Mouse (Mus musculus) erythroblast, embryonic 14.5 days (primary cell): ENCODE data around the gene Mgat2. TPM values are rescaled to one million over a fixed set of nuclear protein-coding genes. Genes with fewer than 3 reads are reported as not detected.
"Not testable (repeated sequence)": the region's sequence is repeated elsewhere in the genome, so short reads cannot be mapped to it uniquely, and the experiment has no call there.

ENCODE experiments used
- H3K27me3 ChIP-seq: 2 replicates; pipeline ENCODE4 v1.6.1; 2012; ENCODE audit warnings: inconsistent platforms; ENCODE audit not compliant: control insufficient read depth
- H3K36me3 ChIP-seq: 2 replicates; pipeline ENCODE4 v1.6.1; 2012; ENCODE audit warnings: mild to moderate bottlenecking, inconsistent platforms; ENCODE audit not compliant: control insufficient read depth
- H3K4me1 ChIP-seq: 2 replicates; pipeline ENCODE4 v1.6.1; 2012; ENCODE audit warnings: inconsistent platforms; ENCODE audit not compliant: control insufficient read depth
- H3K4me3 ChIP-seq: replicated peaks from 2 replicates; pipeline ENCODE3; 2012; ENCODE audit warnings: moderate library complexity, mild to moderate bottlenecking, inconsistent platforms
- H3K9me3 ChIP-seq: 2 replicates; pipeline ENCODE4 v1.6.1; 2012; ENCODE audit warnings: low read length, inconsistent platforms, mixed read lengths; ENCODE audit not compliant: control insufficient read depth
- GATA1 ChIP-seq: IDR thresholded peaks from 2 replicates; pipeline ENCODE4 v1.6.1; 2012; ENCODE audit warnings: low read length, inconsistent platforms, mixed read lengths
- TAL1 ChIP-seq: IDR thresholded peaks from 3 replicates; pipeline ENCODE4 v1.6.1; 2012; ENCODE audit warnings: low read length, inconsistent platforms, mixed read lengths
- polyA plus RNA-seq: library from polyadenylated mRNA; stranded (reverse); fragments of >175 nt; gene quantifications from 2 replicates; pipeline ENCODE4 v1.2.3, GENCODE M21; 2012

Mgat2 gene
- 0.73 and 0.90 TPM in 2 replicates for polyA plus RNA-seq

DNA sequence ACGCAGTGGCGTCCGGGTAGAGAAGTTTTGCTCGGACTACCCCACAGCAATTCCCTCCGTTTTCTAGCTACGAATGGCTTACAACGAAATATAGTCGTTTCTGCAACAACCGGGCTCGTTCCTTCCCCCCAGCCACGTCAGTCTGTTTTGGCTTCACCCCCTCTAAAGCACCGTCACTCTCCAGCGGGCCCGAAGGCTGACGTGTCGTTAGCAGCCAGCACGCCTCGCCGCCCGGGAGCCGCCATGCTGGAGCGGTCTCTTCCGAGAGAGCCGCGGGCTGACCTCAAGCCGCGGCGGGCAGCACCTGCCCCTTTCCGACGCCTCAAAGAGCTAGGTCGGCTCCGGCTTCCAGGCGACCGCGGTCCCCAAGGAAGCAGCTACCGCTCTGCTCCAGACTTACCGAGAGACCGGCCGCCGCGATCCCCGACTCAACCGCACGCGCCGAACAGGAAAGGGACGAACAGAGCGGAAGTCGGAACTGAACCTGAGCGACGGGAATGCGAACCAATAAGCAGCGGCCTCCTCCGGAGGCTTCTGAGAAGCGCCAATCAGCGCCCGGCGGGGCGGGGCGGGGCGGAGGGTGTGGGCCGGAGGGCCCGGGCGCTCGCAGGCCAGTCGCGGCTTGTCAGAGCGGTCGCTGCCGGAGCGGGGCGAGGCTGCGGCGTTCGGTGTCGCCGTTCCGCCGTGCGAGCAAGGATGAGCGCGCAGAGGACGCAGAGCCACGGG is at the start of gene Mgat2, which contains the start of gene Rpl36al:
Mgat2 (plus strand) TSS at position 575 of the 726 bp plus-strand sequence.
Rpl36al (minus strand) TSS at position 501 of the 726 bp plus-strand sequence.
- Histone ChIP-seq H3K4me3 (peak within 1 kb of the TSS; percentile 97), H3K36me3 (peaks cover 56% of the 10 kb centered on the region), H3K4me1 (peaks cover 43% of the 10 kb centered on the region), H3K27me3 (no peaks in the 10 kb centered on the region), H3K9me3 (no peaks in the 10 kb centered on the region)
- TF ChIP-seq TAL1 (no peak), GATA1 (no peak)

DNA sequence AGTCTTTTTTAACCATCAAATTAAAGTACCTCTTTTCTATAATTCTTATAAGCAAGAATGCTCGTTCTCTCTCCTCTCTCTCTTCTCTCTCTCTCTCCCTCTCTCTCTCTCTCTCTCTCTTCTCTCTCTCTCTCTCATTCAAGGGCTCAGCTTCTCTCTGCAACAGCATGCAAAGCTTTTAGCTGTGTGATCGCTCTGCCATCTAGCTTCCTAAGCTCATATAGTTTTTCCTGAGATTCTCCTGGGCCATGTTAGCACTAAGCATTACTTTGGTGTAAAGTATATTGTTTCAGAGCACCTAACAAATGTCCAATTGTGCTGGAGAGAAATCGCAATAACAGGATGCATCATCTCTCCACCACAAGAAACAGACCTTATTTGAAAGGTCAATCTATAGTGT is 44.8 kb upstream of the Mgat2 start:
- Histone ChIP-seq H3K4me1 (no peaks in the 10 kb centered on the region), H3K4me3 (no peak overlapping the region), H3K27me3 (no peaks in the 10 kb centered on the region), H3K9me3 (no peaks in the 10 kb centered on the region), H3K36me3 (no peaks in the 10 kb centered on the region)
- TF ChIP-seq TAL1: no peak
- no peak for TF ChIP-seq GATA1

DNA sequence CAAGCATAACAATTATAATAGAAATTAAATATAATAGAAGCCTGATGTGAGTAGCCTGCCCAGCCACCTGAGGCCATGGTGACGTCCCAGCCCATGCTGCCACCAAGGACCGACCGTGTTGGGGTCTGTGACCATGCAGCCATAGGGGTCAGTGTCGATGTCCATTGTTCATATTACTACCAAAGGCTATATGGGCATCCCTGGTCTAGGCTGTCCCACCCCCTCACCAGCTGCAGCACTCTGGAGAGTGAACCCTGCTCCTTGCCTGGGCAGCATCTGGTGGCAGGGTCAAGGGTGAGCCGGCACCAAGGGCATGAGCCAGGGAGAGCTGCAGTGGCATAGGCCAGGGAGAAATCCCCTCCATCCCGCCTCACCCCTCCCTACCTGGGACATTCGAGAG is 44.1 kb upstream of the Mgat2 start:
- H3K36me3 ChIP-seq: no peaks in the 10 kb centered on the region

DNA sequence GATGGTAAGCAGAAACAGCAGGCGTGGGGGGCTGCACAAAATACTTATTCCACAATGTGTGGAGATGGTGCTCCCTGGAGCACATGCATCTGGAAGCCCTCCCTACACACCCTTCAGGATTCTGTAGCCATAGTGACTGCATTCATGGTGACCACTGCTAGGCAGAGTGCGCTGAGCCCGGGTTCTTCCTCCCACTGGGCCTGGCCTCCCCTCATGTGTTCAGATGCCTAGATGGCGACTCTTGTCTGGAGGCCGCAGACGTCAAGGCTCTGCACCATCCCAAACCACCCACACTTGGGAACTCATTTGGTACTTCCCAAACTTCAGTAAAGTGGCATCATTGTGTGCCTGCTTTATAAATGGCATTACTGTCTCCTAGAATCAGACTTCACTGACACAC is 40.5 kb upstream of the Mgat2 start:
- Histone ChIP-seq H3K4me3 (no peak overlapping the region), H3K4me1 (no peaks in the 10 kb centered on the region), H3K36me3 (no peaks in the 10 kb centered on the region), H3K9me3 (no peaks in the 10 kb centered on the region), H3K27me3 (no peaks in the 10 kb centered on the region)
- TF ChIP-seq GATA1 (no peak), TAL1 (no peak)

More for the DNA sequence above, 44.1 kb upstream of the Mgat2 start:
- Histone ChIP-seq H3K9me3 (no peaks in the 10 kb centered on the region), H3K27me3 (no peaks in the 10 kb centered on the region), H3K4me3 (no peak overlapping the region), H3K4me1 (no peaks in the 10 kb centered on the region)
- TF ChIP-seq GATA1 (no peak), TAL1 (no peak)

DNA sequence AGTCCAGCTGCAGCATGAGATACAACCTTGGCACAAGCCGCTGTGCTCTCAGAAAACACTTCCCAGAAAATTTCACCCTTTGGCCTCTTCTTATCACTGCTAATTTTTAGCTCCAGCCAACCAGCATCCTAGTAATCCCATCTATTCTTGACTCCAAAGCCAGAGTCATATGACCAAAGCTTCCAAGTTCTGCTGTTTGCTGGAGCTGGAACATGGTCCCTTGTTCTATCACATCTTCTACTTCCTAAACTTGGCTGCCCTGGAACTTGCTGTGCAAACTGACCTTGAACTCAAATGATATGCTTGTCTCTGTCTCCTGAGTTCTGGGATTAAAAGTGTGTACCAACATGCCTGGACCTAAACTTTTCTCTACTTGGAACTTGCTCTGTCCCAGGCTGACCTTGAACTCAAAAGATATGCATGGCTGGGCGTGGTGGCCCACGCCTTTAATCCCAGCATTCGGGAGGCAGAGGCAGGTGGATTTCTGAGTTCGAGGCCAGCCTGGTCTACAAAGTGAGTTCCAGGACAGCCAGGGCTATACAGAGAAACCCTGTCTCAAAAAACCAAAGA is 36.7 kb upstream of the Mgat2 start:
- TF ChIP-seq TAL1 (no peak), GATA1 (no peak)
- no peaks in the 10 kb centered on the region for H3K27me3 ChIP-seq
- no peaks in the 10 kb centered on the region for H3K4me1 ChIP-seq
- no peaks in the 10 kb centered on the region for H3K9me3 ChIP-seq
- no peak overlapping the region for H3K4me3 ChIP-seq
- no peaks in the 10 kb centered on the region for H3K36me3 ChIP-seq

DNA sequence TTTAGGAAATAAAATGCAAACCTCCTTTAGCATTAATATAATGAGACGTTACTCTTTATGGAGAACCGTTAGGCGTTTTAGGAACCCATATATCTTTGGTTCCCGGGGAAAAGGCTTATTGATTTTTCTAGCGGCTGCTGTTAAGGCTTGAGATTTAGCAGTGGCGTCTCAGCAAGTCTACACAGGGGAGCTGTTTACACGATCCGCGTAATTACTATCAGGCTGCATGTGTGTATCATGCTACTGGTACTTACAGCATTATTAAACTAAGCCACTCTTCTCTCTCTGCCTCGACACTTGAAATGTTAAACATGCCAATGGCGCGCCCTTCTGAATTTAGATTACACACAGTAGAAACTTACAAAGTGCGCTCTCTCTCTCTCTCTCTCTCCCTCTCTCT is 33.9 kb upstream of the Mgat2 start:
- Histone ChIP-seq H3K36me3 (peaks cover 4% of the 10 kb centered on the region), H3K4me1 (no peaks in the 10 kb centered on the region), H3K9me3 (no peaks in the 10 kb centered on the region), H3K27me3 (no peaks in the 10 kb centered on the region), H3K4me3 (no peak overlapping the region)
- no peak for TF ChIP-seq TAL1
- TF ChIP-seq GATA1: no peak

DNA sequence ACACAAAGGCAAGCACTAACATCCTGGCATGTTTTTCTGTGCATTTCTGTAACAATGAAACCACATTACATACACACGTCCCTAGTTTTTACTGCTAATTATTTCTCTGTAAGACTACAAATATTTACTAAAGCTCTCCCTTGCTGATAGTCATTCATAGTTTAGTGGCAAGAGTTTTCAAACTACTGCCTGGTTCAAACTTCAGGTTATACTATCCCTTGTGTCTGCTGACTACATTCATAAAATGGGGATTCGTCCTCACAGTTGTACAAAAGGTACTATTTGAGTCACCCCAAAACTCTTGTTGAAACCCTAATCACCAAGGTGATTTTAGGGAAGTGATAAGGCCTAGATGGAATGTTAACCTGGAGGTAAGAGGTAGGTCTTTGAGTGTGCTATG is 28.0 kb upstream of the Mgat2 start:
- TF ChIP-seq GATA1 (no peak), TAL1 (no peak)
- Histone ChIP-seq H3K36me3 (peaks cover 33% of the 10 kb centered on the region), H3K4me3 (no peak overlapping the region), H3K9me3 (no peaks in the 10 kb centered on the region), H3K4me1 (peaks cover 27% of the 10 kb centered on the region), H3K27me3 (no peaks in the 10 kb centered on the region)

DNA sequence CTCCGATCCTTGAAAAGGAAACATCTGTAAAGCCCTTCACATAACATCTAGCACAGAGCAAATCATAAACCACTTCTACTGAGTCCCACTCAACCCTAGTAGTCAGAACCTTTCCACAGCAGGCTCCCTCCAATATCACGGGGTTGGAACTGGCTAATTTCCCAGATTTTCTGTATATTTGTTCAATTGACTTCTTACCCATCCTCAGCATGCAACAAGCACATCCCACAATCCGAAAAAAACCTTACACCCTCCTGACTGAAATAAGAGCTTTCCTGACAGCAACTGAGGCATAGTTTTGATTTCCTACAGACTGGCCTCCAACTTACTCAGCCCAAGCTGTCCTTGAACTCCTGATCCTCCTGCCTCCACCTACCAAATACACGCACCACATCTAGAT is 27.5 kb upstream of the Mgat2 start:
- Histone ChIP-seq H3K4me3 (no peak overlapping the region), H3K4me1 (peaks cover 27% of the 10 kb centered on the region), H3K36me3 (peaks cover 33% of the 10 kb centered on the region), H3K27me3 (no peaks in the 10 kb centered on the region), H3K9me3 (no peaks in the 10 kb centered on the region)
- TF ChIP-seq GATA1 (no peak), TAL1 (no peak)

DNA sequence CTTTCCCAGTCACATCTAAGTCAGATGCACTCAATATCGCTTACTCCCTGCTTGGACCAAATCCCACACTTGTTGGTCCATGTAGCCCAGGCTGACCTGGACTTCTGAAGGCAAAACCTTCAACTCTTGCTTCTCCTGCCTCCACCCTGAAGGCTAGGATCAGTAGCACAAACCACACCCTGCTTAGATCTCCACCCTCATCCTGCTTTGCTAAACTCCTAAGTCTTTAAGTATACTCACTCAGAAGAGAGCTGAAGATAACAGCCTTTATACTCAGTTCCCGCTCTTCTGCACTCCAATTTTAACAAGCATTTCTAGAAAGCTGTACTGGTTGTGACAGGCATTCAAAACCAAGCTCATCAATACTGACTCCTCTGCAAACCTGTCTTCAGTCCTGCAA is 26.9 kb upstream of the Mgat2 start:
- peaks cover 27% of the 10 kb centered on the region for H3K4me1 ChIP-seq
- H3K27me3 ChIP-seq: no peaks in the 10 kb centered on the region
- H3K4me3 ChIP-seq: peak overlapping the region; percentile 91
- H3K9me3 ChIP-seq: no peaks in the 10 kb centered on the region
- no peak for TF ChIP-seq TAL1
- no peak for TF ChIP-seq GATA1
- peaks cover 33% of the 10 kb centered on the region for H3K36me3 ChIP-seq

DNA sequence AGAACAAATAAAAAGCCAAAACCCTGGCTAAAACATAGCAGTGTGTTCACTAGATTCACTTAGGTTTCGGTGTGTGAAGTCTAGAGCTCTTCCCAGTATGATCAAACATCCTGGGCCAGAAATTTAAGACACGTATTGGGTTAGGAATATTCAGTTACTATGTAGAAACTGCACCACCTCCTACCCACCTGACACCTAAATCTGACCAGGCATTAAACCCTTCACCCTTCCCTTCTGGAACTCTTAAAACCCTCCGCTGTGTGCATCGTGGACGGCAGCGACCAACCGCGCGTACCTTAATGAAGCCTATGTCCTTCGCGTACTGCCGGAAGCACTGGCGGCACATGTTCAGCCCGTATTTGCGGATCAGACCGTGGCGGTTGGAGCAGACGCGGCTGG is 25.6 kb upstream of the Mgat2 start:
- Histone ChIP-seq H3K4me1 (peaks cover 27% of the 10 kb centered on the region), H3K27me3 (no peaks in the 10 kb centered on the region), H3K4me3 (peak overlapping the region; percentile 91), H3K9me3 (no peaks in the 10 kb centered on the region), H3K36me3 (peaks cover 33% of the 10 kb centered on the region)
- no peak for TF ChIP-seq TAL1
- TF ChIP-seq GATA1: no peak

DNA sequence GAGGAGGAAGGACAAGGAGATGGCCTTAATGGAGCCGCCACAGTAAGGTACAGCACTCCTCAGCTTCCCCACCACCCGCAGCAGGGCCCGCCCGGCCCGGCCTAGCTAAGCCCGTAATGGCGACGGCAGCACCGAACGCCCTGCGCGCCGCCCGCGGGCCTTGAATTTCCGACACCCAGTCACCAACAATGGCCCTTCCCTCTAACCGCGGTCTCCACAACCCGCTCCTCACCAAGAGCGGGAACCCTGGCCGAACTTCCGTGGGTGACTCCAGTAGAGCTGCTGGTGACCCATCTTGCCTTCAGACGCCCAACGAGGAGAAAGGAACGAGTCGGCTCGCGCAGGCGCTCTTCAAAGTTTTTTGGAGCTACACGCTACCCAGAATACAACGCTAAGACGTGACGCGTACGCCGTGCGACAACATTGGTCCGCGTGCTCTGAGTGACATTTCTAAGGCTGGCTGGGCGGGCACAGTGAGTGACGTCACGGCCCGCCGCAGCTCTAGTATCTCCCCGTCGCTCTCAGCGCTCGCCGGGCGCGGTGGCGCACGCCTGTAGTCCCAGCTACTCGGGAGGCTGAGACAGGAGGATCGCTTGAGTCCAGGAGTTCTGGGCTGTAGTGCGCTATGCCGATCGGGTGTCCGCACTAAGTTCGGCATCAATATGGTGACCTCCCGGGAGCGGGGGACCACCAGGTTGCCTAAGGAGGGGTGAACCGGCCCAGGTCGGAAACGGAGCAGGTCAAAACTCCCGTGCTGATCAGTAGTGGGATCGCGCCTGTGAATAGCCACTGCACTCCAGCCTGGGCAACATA is 25.0 kb upstream of the Mgat2 start, which contains the start of gene Rps29:
Rps29 (minus strand) TSS at position 422 of the 813 bp plus-strand sequence.
- H3K4me1 ChIP-seq: peaks cover 29% of the 10 kb centered on the region
- not testable (repeated sequence) for H3K9me3 ChIP-seq
- peak within 1 kb of the TSS; percentile 91 for H3K4me3 ChIP-seq

More for the DNA sequence above, 25.0 kb upstream of the Mgat2 start, which contains the start of gene Rps29:
- not testable (repeated sequence) for H3K27me3 ChIP-seq
- peaks cover 33% of the 10 kb centered on the region for H3K36me3 ChIP-seq
